Mouse (Mus musculus) hindbrain, embryonic 15.5 days (tissue): ENCODE measurements around the gene Pcbp4. TPM values are rescaled to one million over a fixed set of nuclear protein-coding genes. Genes with fewer than 3 reads are reported as not detected.

Experiments
- ATAC-seq: fragments of 200-750 bp; cut with Nextera tagmentation; 2 replicates; pipeline ENCODE4 v1.8.0; 2017; ENCODE audit warnings: low read depth, moderate number of reproducible peaks, moderate TSS enrichment; ENCODE audit not compliant: low FRiP score
- H3K27ac ChIP-seq: fragments of 300-500 bp; sonication (generic); replicated peaks from 2 replicates; pipeline ENCODE4 v1.5.1; 2015; ENCODE audit warnings: mild to moderate bottlenecking, inconsistent platforms
- H3K27me3 ChIP-seq: fragments of 300-500 bp; sonication (generic); 2 replicates; pipeline ENCODE4 v1.6.1; 2015; ENCODE audit warnings: control low read depth, inconsistent platforms
- H3K36me3 ChIP-seq: fragments of 300-500 bp; sonication (generic); 2 replicates; pipeline ENCODE4 v1.6.1; 2015; ENCODE audit warnings: control low read depth, inconsistent platforms
- H3K4me1 ChIP-seq: fragments of 300-500 bp; sonication (generic); replicated peaks from 2 replicates; pipeline ENCODE4 v1.6.1; 2015; ENCODE audit warnings: control low read depth, inconsistent platforms
- H3K4me2 ChIP-seq: fragments of 300-500 bp; sonication (generic); 2 replicates; pipeline ENCODE4 v1.6.1; 2015; ENCODE audit warnings: moderate library complexity, mild to moderate bottlenecking, inconsistent platforms
- H3K4me3 ChIP-seq: fragments of 300-500 bp; sonication (generic); 2 replicates; pipeline ENCODE4 v1.5.1; 2015; ENCODE audit warnings: mild to moderate bottlenecking, inconsistent platforms
- H3K9ac ChIP-seq: fragments of 300-500 bp; sonication (generic); 2 replicates; pipeline ENCODE4 v1.6.1; 2015; ENCODE audit warnings: inconsistent platforms
- H3K9me3 ChIP-seq: fragments of 300-500 bp; sonication (generic); 2 replicates; pipeline ENCODE4 v1.6.1; 2016; ENCODE audit warnings: control low read depth, inconsistent platforms
- WGBS: fragments of 180-500 bp; shearing (Covaris S2); methylation state at CpG from one replicate; pipeline ENCODE4 v1.1.7; 2015; 5-methylcytosine and 5-hydroxymethylcytosine counted together
- polyA plus RNA-seq: library from polyadenylated mRNA; unstranded; fragments of >200 nt; fragmentation: Nextera tagmentation; extraction: Ambion mirVana; gene quantifications from 2 replicates; pipeline ENCODE4 v1.2.1, GENCODE M21; 2015

The Pcbp4 gene
- 246 and 264 TPM in 2 replicates for polyA plus RNA-seq

DNA sequence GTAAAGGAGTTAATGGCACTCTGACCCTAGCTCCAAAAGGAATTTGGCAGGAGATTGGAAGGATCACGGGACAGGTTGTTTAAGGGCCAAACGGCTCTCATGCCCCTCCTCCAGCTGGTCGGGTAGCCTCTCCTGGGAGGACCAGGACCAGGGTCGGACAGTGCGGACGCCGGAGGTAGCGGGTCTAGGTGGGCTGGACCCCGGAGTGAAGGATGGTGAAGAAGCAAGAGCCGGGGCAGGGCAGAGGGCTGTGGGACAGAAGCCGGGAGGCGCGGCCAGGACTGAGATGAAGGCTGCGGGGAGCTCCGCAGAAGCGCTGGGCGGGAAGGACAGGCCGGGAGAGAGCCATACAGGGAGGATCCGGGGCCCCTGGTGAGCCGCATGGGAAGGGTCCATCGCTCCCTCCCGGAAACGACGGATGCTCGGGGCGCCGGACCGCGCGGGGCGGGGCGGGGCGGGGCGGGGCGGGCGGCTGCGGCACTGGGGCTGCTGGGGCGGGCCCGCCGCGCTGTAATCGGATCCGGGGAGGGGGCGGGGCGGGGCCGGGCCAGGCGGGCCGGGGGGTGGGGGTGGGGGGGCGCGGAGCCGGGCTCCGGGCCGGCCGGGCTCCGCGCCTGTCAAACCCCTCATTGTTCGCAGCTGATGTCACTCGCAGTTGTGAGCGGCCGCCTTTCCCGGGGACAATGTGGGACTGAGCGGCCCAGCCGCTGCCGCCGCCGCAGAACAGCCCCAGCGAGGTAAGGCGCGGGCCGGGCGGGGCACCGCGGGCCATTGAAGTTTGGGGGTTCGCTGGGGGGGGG, at the start of gene Pcbp4:
Gene Pcbp4, plus strand, starts transcription at position 21 of the 800 bp plus-strand sequence.
- Histone ChIP-seq H3K4me2 (peak within 1 kb of the TSS; percentile 91), H3K27me3 (no peaks in the 10 kb centered on the region), H3K4me3 (peak within 1 kb of the TSS; percentile 76), H3K27ac (peak within 1 kb of the TSS; percentile 91), H3K9ac (peak within 1 kb of the TSS; percentile 80), H3K4me1 (peaks cover 61% of the 10 kb centered on the region), H3K36me3 (no peaks in the 10 kb centered on the region), H3K9me3 (no peaks in the 10 kb centered on the region)
- ATAC-seq: peak; percentile 46
- 0% methylated on average over 37 of the region's 74 CpGs for WGBS

DNA sequence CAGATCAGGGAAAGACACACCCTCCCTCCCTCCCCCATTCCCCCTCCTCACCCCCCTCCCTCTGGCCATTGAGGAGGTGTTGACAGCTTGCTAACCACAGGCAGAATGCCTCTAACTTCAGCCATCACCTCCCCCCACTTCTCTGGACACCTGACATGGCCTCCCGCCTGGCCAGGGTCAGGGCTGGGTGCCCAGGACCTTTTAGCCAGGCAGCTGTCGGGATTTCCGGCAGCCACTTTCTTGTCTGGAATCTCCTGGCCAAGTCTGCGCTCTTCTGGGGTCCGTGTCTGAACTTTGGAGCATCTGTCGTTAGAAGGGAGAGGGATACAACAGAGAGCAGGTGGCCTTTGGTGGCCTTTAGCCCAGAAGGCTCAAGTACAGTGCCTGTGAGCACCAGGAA, 47.8 kb upstream of the Pcbp4 start:
- 47% methylated on average over 6 of the region's 6 CpGs for WGBS
- no peak for ATAC-seq

GRCm38 (mm10) chr9:106406443-106407078, 46.5 kb upstream of the Pcbp4 start:
- no peaks in the 10 kb centered on the region for H3K27me3 ChIP-seq
- H3K9me3 ChIP-seq: no peaks in the 10 kb centered on the region
- no peaks in the 10 kb centered on the region for H3K36me3 ChIP-seq
- 58% methylated on average over 8 of the region's 8 CpGs for WGBS
- H3K4me2 ChIP-seq: no peak overlapping the region
- H3K9ac ChIP-seq: no peak overlapping the region
- no peak overlapping the region for H3K4me3 ChIP-seq
- no peak overlapping the region for H3K27ac ChIP-seq
- no peak for ATAC-seq
- 0 out of 2 replicates have a peak, but pooled peaks cover 8% of the 10 kb centered on the region for H3K4me1 ChIP-seq

More for the DNA sequence above, 47.8 kb upstream of the Pcbp4 start:
- H3K27ac ChIP-seq: no peak overlapping the region
- 0 out of 2 replicates have a peak, but pooled peaks cover 8% of the 10 kb centered on the region for H3K4me1 ChIP-seq
- H3K9ac ChIP-seq: no peak overlapping the region
- no peaks in the 10 kb centered on the region for H3K27me3 ChIP-seq
- H3K9me3 ChIP-seq: no peaks in the 10 kb centered on the region
- no peak overlapping the region for H3K4me3 ChIP-seq
- no peak overlapping the region for H3K4me2 ChIP-seq
- H3K36me3 ChIP-seq: no peaks in the 10 kb centered on the region

GRCm38 (mm10) chr9:106409096-106409495, 44.0 kb upstream of the Pcbp4 start:
- Histone ChIP-seq H3K27me3 (no peaks in the 10 kb centered on the region), H3K9me3 (no peaks in the 10 kb centered on the region), H3K27ac (no peak overlapping the region), H3K9ac (no peak overlapping the region), H3K4me3 (no peak overlapping the region), H3K4me2 (no peak overlapping the region), H3K4me1 (0 out of 2 replicates have a peak, but pooled peaks cover 5% of the 10 kb centered on the region), H3K36me3 (no peaks in the 10 kb centered on the region)
- WGBS: 98% methylated on average over 4 of the region's 4 CpGs
- no peak for ATAC-seq

DNA sequence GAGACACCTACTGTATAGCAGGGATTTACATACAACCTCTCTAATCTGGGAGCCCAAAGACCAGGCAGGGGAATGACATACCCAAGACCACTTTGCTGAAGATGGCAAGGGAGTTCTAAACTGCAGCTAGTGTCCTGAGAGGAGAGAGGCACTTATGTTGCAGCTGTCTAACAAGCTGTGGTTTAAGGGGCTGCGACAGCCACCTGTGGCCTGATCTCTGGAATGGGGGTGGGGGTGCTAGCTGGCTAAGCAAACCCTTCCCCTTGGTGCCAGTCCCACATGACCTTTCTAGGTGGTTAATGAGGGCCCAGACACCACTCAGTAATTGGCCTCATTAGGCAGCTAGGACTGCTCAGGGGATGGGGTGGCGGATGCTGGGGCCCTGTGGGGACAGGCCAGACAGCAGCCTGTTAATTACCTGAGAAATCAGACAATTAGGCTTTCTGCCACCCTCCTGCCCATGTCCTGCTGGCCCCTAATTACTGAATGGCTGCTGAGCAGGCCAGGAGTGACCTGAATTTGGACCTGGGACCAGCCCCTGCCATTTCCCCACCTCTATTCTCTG, 42.9 kb upstream of the Pcbp4 start:
- H3K4me2 ChIP-seq: no peak overlapping the region
- 0 out of 2 replicates have a peak, but pooled peaks cover 5% of the 10 kb centered on the region for H3K4me1 ChIP-seq
- no peaks in the 10 kb centered on the region for H3K27me3 ChIP-seq
- H3K27ac ChIP-seq: no peak overlapping the region
- WGBS: 62% methylated on average over 2 of the region's 2 CpGs
- ATAC-seq: no peak
- H3K36me3 ChIP-seq: no peaks in the 10 kb centered on the region
- H3K4me3 ChIP-seq: no peak overlapping the region
- H3K9ac ChIP-seq: no peak overlapping the region
- H3K9me3 ChIP-seq: no peaks in the 10 kb centered on the region

DNA sequence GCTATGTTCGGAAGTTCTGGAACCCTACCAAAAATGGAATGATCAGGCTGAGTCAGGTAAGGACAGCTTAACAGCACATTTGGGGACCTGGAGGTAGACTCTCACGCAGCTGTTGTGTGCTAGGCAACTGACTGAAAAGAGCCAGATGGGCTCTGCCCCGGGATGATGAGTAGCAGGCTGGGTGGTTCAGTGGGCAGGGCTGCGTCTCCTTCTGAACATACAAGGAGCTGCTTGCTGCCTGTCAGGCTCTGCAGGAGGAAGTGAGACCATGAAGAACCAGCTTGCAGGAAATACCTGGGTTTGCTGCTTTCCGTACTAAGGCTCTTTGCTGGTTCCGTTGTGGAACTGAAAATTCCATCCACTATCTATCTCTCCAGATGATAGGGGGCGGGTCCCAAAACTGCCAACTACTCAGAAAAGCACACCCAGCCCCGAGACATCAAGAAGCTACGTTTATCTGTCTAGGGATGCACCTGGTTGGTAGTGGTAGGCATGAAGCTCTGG, 41.9 kb upstream of the Pcbp4 start:
- 0 out of 2 replicates have a peak, but pooled peaks cover 5% of the 10 kb centered on the region for H3K4me1 ChIP-seq
- WGBS: 79% methylated on average over 9 of the region's 9 CpGs
- H3K4me3 ChIP-seq: no peak overlapping the region
- no peak overlapping the region for H3K27ac ChIP-seq
- H3K9ac ChIP-seq: no peak overlapping the region
- H3K36me3 ChIP-seq: no peaks in the 10 kb centered on the region
- no peaks in the 10 kb centered on the region for H3K9me3 ChIP-seq
- H3K4me2 ChIP-seq: no peak overlapping the region
- no peaks in the 10 kb centered on the region for H3K27me3 ChIP-seq
- no peak for ATAC-seq

DNA sequence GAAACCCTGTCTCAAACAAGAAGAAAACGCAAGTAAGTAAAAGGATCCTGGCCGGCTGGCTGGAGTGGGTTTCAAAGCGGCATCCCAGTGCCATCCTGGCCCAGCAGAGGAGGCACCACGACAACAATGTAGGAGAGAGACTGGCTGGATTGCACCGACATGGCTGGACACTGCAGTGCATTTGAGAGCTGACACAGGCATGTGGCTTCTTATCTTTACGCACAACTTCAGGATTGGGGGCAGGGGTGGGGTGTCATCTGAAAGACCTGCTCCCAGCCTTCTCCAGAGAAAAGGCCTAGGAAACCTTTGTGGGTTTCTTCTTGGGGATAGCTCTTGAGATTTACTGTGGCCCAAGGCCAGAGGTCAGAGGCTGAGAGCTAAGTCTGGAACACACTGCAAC, 41.4 kb upstream of the Pcbp4 start:
- 81% methylated on average over 6 of the region's 6 CpGs for WGBS
- ATAC-seq: no peak
- Histone ChIP-seq H3K9me3 (no peaks in the 10 kb centered on the region), H3K4me3 (no peak overlapping the region), H3K27ac (no peak overlapping the region), H3K4me1 (0 out of 2 replicates have a peak, but pooled peaks cover under 1% of the 10 kb centered on the region), H3K36me3 (no peaks in the 10 kb centered on the region), H3K9ac (no peak overlapping the region), H3K27me3 (no peaks in the 10 kb centered on the region), H3K4me2 (no peak overlapping the region)

DNA sequence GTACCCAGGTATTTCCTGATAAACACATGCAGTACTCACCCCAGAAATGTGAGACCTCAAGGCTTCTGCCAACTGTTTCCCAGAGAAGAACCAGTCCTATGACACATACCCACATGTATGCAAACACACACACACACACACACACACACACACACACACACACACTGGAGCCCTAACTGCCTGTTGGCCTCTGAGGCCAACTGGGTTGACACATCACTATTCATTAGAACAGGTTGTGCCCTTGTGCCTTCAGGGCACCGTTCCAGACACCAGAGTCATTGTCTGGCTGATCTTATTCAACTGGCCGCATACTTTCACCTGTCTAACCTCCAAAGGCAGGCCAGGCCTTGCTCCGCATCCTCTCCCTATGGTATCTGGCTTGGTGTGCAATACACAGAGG, 40.9 kb upstream of the Pcbp4 start:
- WGBS: 79% methylated on average over 3 of the region's 3 CpGs
- Histone ChIP-seq H3K27ac (no peak overlapping the region), H3K9ac (no peak overlapping the region)

DNA sequence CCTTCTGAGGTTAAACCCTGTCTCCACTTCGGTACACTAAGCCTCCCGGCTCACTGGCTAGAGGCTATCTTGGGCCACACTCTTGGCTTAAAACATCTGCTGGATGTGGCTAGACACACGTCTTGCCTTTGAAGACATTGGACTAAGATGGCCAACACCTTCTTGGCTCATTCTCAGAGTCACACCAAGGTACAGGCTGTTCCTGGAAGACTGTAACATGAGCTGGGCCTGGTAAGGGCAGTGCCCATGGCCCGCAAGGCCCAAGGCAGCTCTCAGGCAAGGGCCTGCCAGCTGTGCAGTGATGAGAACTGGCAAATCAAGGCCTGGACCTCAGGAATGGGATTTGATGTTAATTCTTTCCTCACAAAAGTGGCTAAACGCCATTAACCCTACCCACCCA, 39.5 kb upstream of the Pcbp4 start:
- Histone ChIP-seq H3K9ac (no peak overlapping the region), H3K27ac (no peak overlapping the region), H3K27me3 (no peaks in the 10 kb centered on the region), H3K4me3 (no peak overlapping the region), H3K4me2 (no peak overlapping the region), H3K9me3 (no peaks in the 10 kb centered on the region), H3K36me3 (no peaks in the 10 kb centered on the region), H3K4me1 (peaks cover 15% of the 10 kb centered on the region)
- ATAC-seq: no peak
- WGBS: 87% methylated on average over 5 of the region's 5 CpGs

More for the DNA sequence above, 40.9 kb upstream of the Pcbp4 start:
- Histone ChIP-seq H3K4me2 (no peak overlapping the region), H3K4me1 (peaks cover under 1% of the 10 kb centered on the region; the same call in 1 of the 2 replicates), H3K27me3 (no peaks in the 10 kb centered on the region), H3K4me3 (no peak overlapping the region), H3K9me3 (no peaks in the 10 kb centered on the region), H3K36me3 (no peaks in the 10 kb centered on the region)
- ATAC-seq: no peak

DNA sequence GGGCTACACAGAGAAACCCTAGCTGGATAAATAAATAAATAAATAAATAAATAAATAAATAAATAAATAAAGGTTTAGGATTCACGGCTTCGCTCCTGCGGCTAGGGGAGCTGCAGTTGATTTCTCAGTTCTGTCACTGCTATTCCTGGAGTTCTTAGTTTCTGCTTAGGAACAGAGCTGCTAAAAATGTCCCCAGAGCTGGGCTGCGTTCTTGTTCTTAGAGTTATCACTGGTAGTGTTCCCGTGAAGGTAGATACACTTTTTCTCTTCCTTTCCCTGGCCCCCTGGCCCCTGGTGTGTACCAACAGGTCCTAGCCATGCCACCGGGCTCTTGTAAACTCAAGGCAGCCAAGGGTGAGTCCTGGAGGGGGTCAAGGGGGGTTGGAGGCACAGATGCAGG, 36.3 kb upstream of the Pcbp4 start:
- Histone ChIP-seq H3K27ac (no peak overlapping the region), H3K4me1 (peaks cover 32% of the 10 kb centered on the region), H3K4me2 (no peak overlapping the region), H3K9me3 (no peaks in the 10 kb centered on the region), H3K27me3 (peaks cover 7% of the 10 kb centered on the region; the same call in 1 of the 2 replicates), H3K9ac (no peak overlapping the region), H3K36me3 (no peaks in the 10 kb centered on the region), H3K4me3 (no peak overlapping the region)
- WGBS: 88% methylated on average over 6 of the region's 6 CpGs
- ATAC-seq: no peak

GRCm38 (mm10) chr9:106417841-106418625, 35.1 kb upstream of the Pcbp4 start:
- Histone ChIP-seq H3K4me2 (peak overlapping the region; percentile 80), H3K27me3 (peaks cover 7% of the 10 kb centered on the region; the same call in 1 of the 2 replicates), H3K9ac (peak overlapping the region; percentile 51), H3K36me3 (no peaks in the 10 kb centered on the region), H3K4me1 (peaks cover 34% of the 10 kb centered on the region), H3K4me3 (peak overlapping the region; percentile 31), H3K9me3 (no peaks in the 10 kb centered on the region), H3K27ac (peak overlapping the region; percentile 55)
- WGBS: 16% methylated on average over 29 of the region's 29 CpGs
- peak; percentile 77 for ATAC-seq
